Comparison of ENCODE assay signal across 8 mouse cellular contexts in the genomic region with DNA sequence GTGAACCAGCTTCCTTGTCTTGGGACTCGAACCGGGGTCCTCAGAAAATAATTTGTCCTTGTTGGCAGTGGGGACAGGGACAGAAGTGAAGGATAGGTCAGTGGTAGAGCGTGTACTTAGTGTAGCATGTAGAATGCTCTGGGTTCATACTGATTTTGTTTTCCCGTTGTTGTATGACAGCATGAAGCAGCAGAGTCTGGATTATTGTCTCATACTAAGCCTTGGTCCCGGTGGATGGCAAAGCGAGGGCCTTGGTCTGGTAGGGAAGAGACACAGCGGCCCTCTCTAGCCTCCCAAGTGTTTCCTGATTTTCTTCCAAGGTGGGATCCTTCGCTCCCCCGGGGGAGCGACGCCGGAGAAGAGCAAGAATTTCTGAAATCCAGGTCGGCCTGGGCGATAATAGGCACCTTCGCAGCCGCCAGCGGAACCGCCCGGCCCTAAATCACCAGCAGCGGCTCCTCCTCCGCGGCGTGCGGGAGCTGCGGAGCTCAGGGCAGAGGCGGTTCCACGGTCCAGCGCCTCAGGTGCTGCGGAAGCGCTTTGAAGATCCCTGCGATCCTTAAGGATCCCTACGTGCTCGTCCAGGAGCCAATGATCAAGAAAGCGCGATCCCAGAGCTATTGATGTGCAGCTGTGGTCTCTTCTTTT. TPM values are rescaled to one million over a fixed set of nuclear protein-coding genes. Genes with fewer than 3 reads are reported as not detected.
A peak's percentile ranks its signal among the peaks of the same experiment; 100 is the strongest.
DNase-seq lines count a peak whose midpoint lies in the region; ATAC-seq and TF ChIP-seq lines count a peak whose summit lies in the region.

No protein-coding gene starts in this region.

- no peak for TF ChIP-seq CTCF in liver, postnatal 0 days (IDR thresholded peaks at IDR 0.05; ENCODE audit: low read depth)

- H3K4me1 ChIP-seq in hindbrain, embryonic 10.5 days (replicated peaks) = peaks cover 17% of the 10 kb centered on the region
- peaks cover 2% of the 10 kb centered on the region; the same call in 1 of the 2 replicates for H3K4me1 ChIP-seq in liver, postnatal 0 days (ENCODE audit: insufficient read depth)

- DNase-seq in kidney, adult 18-20 months = peak; percentile 18
- DNase-seq in kidney, adult 9 months = no peak
- peak; percentile 59 to 61 for DNase-seq in cerebellum, postnatal 14 days
- no peak for DNase-seq in hindbrain, embryonic 10.5 days (ENCODE audit: low spot score)
- peak; percentile 15 for DNase-seq in liver, postnatal 0 days
- no peak for DNase-seq in spleen, postnatal 4 days (ENCODE audit: low spot score in 2 of 2)
- no peak for DNase-seq in adrenal gland, postnatal 4 days (ENCODE audit: low spot score in 2 of 2)

- no peak for TF ChIP-seq EP300 in liver, postnatal 0 days (IDR thresholded peaks at IDR 0.05; ENCODE audit: low read depth)

- WGBS in hindbrain, embryonic 10.5 days = 9% methylated on average over 35 of the region's 35 CpGs
- WGBS in liver, postnatal 0 days (ENCODE audit: insufficient replicate concordance) = 12% methylated on average over 35 of the region's 35 CpGs

- H3K27ac ChIP-seq in hindbrain, embryonic 10.5 days = no peak overlapping the region
- H3K27ac ChIP-seq in liver, postnatal 0 days (ENCODE audit: low read depth) = no peak overlapping the region

- H3K4me2 ChIP-seq in liver, postnatal 0 days (ENCODE audit: low read depth, low read length) = peak overlapping the region; percentile 33; the same call in 1 of the 2 replicates

- H3K9ac ChIP-seq in liver, postnatal 0 days (replicated peaks) = no peak overlapping the region

- H3K27me3 ChIP-seq in hindbrain, embryonic 10.5 days (ENCODE audit: insufficient read depth, poor library complexity, severe bottlenecking) = peaks cover 78% of the 10 kb centered on the region
- peaks cover 35% of the 10 kb centered on the region for H3K27me3 ChIP-seq in liver, postnatal 0 days (ENCODE audit: insufficient read depth, low read length)

- no peak for ATAC-seq in liver, postnatal 0 days
- no peak for ATAC-seq in monocyte, adult 5-6 weeks (replicated peaks; ENCODE audit: insufficient number of reproducible peaks, low FRiP score, low TSS enrichment, poor library complexity, severe bottlenecking)

- H3K4me3 ChIP-seq in hindbrain, embryonic 10.5 days = peak overlapping the region; percentile 50
- H3K4me3 ChIP-seq in liver, postnatal 0 days (ENCODE audit: low read depth, low read length) = peak overlapping the region; percentile 25

- H3K9me3 ChIP-seq in hindbrain, embryonic 10.5 days = no peaks in the 10 kb centered on the region
- no peaks in the 10 kb centered on the region for H3K9me3 ChIP-seq in liver, postnatal 0 days (ENCODE audit: low read length)

- H3K36me3 ChIP-seq in hindbrain, embryonic 10.5 days = no peaks in the 10 kb centered on the region
- no peaks in the 10 kb centered on the region for H3K36me3 ChIP-seq in liver, postnatal 0 days (replicated peaks; ENCODE audit: insufficient read depth, low read length)

RNA-seq across cellular contexts. Expression of gene Bhlha9, which starts 6.1 kb away (rescaled TPM):
- 0.21 TPM in 1 of 2 replicates, not detected in the other for polyA plus RNA-seq in hindbrain, embryonic 10.5 days (2016; fragmentation: Nextera tagmentation; extraction: Ambion mirVana)
- polyA plus RNA-seq in liver, postnatal 0 days (2015; fragmentation: Nextera tagmentation; extraction: Ambion mirVana) = 0.08 TPM in 1 of 2 replicates, not detected in the other
- not detected in 3 replicates for total RNA-seq in monocyte, adult 5-6 weeks (2017)
- total RNA-seq in adrenal gland, postnatal 4 days (2021) = not detected

RNA-seq across cellular contexts. Expression of gene Trarg1, which starts 13.5 kb away (rescaled TPM):
- polyA plus RNA-seq in hindbrain, embryonic 10.5 days (2016; fragmentation: Nextera tagmentation; extraction: Ambion mirVana) = 0.09 and 0.20 TPM in 2 replicates
- polyA plus RNA-seq in liver, postnatal 0 days (2015; fragmentation: Nextera tagmentation; extraction: Ambion mirVana) = 0.08 TPM in 2 replicates
- not detected in 3 replicates for total RNA-seq in monocyte, adult 5-6 weeks (2017)
- total RNA-seq in adrenal gland, postnatal 4 days (2021) = 10 to 100 TPM; 16.4 to 27.0 TPM

RNA-seq across cellular contexts. Expression of gene Abr, which starts 44.0 kb away (rescaled TPM):
- polyA plus RNA-seq in hindbrain, embryonic 10.5 days (2016; fragmentation: Nextera tagmentation; extraction: Ambion mirVana) = 29.5 and 40.5 TPM in 2 replicates
- 3.4 and 3.6 TPM in 2 replicates for polyA plus RNA-seq in liver, postnatal 0 days (2015; fragmentation: Nextera tagmentation; extraction: Ambion mirVana)
- total RNA-seq in monocyte, adult 5-6 weeks (2017) = 129 to 139 TPM (median 130 TPM) in 3 replicates
- 10 to 100 TPM; 64.2 to 68.9 TPM for total RNA-seq in adrenal gland, postnatal 4 days (2021)

Comparison
In these comparisons a context has a peak if more than half of its experiments do, and no peak if none do; other contexts are left out.
1. DNase-seq: peak in kidney, adult 18-20 months (single experiment), cerebellum, postnatal 14 days (2 of 2) and liver, postnatal 0 days (single experiment); none in kidney, adult 9 months (single experiment), hindbrain, embryonic 10.5 days (single experiment), spleen, postnatal 4 days (0 of 2) and adrenal gland, postnatal 4 days (0 of 2).
2. RNA of gene Trarg1, which starts 13.5 kb away (total RNA-seq): 16.4 to 27.0 TPM in adrenal gland, postnatal 4 days; not detected in monocyte, adult 5-6 weeks; every median in the first group is over 10 times any median in the second.